Mouse (Mus musculus) embryo, embryonic 11 days (tissue): ENCODE data around the gene Akap1.
A peak's percentile ranks its signal among the peaks of the same experiment; 100 is the strongest.
"Not testable (repeated sequence)": the region's sequence is repeated elsewhere in the genome, so short reads cannot be mapped to it uniquely, and the experiment has no call there.

Experiments
- DNase-seq: peaks from one replicate; pipeline ENCODE4 v3.0.0-alpha.2; 2015

The Akap1 gene

GRCm38 (mm10) chr11:88864458-88865197 is at the start of gene Akap1:
Gene Akap1, minus strand, starts transcription at chr11:88864586.
- peak; percentile 98 for DNase-seq

- DNase-seq = no peak
These were observed 45.1 kb upstream of the Akap1 start for GRCm38 (mm10) chr11:88909388-88910036.

GRCm38 (mm10) chr11:88908557-88909211 is 44.3 kb upstream of the Akap1 start:
- DNase-seq = peak; percentile 63

DNA sequence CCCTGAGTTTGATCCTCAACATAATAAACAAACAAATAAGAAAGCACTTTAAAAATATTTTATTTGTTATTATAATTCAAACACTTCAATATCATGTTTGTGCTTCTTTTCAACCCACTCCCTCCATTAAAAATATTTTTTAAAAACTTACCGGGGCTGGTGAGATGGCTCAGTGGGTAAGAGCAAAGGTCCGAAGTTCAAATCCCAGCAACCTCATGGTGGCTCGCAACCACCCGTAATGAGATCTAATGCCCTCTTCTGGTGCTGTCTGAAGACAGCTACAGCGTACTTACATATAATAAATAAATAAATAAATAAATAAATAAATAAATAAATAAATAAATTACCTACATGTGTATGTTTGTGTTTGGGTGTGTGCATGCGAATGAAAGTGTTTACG is 43.5 kb upstream of the Akap1 start:
- DNase-seq = no peak

DNA sequence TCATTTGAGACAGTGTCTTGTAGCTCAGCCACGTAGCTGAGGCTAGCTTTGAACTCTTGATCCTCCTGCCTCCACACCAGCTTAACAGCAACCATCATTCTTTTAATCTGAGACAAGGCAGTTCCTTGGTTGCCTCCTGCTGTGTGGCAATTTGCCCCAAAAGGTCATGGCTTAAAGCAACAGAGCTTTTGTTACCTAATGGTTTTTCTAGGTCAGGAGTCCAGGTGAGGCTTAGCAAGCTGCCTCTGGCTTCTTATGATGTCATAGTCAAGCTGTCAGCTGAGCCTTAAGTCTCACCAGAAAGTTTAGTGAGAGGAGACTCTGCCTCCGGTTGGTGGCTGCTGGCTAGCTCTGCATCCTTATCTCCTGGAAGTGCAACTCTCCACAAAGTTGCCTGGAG is 41.2 kb upstream of the Akap1 start:
- DNase-seq = no peak

GRCm38 (mm10) chr11:88904080-88904479 is 39.7 kb upstream of the Akap1 start:
- DNase-seq = no peak

DNA sequence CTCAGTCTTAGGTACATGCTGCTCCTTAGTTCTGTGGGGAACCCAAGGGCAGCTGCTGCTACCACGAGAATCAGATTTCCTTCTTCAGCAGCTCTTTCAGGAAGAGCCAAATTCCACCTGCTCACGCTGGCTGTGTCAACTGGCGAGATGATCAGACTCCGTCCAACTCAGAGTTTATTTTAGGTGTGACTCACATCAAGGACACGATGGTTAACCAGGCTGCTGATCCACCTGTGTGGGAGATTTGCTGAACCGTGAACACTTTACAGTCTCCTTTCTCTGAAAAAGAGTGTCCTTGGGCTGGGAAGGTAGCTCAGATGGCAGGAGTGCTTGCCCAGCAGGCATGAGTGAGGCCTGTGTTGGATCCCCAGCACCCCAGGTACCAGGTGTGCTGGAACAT is 38.4 kb upstream of the Akap1 start:
- DNase-seq = no peak

DNA sequence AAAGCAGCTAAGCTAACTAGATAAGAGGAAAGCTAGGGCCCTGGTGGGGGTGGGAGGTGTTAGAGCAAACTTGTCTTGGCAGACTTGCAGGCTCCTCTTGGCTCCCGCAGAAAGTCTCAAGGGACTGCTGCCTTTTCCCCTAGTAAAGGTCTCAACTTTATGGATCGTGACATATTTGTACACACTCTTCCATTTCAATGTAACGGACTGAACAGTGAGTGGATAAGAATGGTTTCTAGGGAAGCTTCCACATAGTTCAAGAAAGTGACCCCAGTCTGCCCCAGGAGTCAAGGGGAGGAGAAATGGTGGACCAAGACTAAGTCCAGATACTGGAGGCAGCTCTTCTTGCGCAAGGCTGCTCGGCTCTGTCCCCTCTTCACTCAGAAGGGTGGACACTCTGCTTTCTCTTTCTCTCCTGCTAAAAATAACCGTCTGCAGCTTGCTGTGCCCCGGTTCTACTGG is 37.0 kb upstream of the Akap1 start:
- no peak for DNase-seq

- no peak for DNase-seq
These were observed 35.2 kb upstream of the Akap1 start for GRCm38 (mm10) chr11:88899561-88899960.

DNA sequence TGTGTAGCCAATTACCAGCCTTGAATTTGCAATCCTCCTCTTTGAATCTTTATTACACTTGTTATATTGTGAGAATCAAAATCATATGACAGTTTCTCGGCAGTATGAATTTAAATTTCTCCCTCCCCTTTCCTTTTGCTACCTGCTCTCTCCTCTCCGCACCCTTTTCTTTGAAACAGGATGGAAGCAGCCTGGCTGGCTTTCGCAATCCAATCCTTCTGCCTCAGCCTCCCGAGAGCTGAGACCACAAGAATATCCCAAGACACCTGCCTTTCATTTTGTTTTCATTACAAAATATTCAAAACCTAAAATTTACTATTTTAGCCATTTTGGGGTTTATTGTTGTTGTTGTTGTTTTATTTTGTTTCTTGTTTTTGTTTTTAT is 34.0 kb upstream of the Akap1 start:
- no peak for DNase-seq

DNA sequence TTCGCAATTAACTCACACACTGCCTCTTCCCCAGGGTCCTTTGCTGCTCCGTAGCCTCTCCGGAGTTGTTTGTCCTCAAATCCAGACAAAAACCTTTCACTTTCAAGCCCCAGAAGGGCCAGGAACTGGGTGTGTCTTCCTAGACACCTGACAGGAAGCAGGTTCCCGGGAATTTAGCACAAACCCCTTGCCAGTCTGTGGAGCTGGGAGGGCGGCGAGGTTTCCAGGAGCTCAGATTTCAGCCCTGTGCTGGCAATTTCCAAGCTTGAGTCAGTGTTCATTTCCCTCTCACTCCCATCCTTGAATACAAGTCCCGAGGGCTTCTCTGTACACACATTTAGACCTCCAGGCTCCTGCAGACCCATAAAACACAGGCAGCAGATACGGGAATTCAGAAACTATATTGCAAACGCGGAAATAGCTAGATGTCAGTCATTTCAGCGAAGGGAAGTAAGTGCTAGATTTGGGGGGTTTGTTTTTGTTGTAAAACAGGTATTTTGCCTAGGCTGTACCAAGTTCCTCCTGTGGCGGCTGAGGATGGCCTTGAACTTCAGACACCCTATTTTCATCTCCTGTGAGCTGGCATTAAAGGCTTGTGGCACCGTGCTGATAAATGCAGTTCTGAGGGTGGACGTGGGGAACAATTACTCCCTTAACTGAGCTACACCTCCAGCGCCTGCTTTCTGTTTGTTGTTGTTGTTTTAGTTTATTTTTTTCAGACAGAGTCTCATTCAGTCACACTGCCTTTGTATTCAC is 33.4 kb upstream of the Akap1 start:
- DNase-seq = peak; percentile 61

- not testable (repeated sequence) for DNase-seq
These were observed 31.4 kb upstream of the Akap1 start for GRCm38 (mm10) chr11:88895800-88896232.

DNA sequence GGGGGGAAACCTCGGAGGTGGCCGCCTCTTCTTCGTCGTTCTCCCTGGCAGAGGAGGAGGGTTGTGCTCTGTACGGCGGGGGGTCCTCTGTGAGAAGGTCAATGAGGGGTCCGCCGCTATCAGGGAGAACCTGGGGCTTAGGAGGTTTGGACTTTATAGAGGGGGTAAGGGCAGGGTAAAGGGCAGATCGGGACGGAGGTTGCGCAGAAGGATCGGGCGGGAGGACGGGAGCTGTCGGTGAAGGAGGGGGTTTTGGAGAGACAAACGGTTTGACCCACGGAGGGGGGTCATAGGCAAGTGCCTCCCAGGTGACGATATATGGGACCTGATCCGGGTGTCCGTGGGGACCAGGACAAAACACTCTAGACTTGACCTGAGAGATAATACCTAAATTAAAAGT is 30.8 kb upstream of the Akap1 start:
- not testable (repeated sequence) for DNase-seq

DNA sequence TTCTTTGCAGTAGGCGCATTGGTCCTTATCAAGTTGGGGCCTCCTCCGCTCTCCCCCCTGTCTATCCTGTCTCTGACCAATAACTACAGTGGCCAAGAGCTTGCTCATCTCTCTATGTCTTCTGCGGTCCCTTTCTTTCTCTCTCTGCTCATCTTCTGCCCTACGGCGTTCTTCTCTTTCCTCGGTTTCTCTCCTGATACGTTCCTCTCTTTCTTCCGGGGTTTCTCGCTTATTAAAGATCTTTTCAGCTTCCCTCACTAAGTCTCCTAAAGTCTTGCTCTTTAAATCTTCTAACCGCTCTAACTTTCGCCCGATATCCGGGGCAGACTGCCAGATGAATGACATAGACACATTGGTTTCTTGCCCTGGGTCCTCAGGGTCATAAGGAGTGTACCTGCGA is 29.9 kb upstream of the Akap1 start:
- not testable (repeated sequence) for DNase-seq

DNA sequence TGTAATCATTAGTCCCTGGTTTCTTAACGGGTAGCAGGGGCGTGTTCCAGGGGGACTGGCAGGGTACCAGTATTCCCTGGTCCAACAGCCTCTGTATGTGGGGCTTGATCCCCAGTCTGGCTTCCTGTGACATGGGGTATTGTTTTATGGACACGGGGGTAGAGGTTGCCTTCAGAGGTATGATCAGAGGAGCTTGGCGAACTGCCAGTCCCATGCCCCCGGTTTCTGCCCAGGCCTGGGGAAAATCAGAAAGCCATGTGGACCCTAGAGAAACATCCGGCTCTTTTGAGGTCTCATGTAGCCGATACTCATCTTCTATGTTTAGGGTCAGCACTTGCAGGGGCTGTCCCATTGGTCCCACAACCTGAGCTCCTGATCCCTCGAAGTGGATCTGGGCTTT is 29.1 kb upstream of the Akap1 start:
- DNase-seq = not testable (repeated sequence)

DNA sequence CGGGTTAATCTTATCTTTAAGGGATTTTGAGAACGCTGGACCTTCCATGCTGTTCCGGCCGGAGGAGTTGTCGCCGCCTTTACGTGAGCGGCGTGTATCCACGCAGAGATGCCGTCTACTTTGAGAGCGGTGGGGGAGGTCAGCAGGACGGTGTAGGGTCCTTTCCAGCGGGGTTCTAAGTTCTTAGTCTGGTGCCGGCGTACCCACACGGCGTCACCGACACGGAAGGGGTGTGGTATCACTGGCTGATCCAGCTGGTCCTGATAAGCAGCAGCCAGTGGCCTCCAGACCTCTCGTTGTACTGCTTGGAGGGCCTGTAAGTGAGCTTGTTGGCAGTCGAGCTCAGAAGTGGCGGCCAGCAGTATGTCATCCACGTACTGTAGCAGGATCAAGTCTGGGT is 28.4 kb upstream of the Akap1 start:
- not testable (repeated sequence) for DNase-seq

DNA sequence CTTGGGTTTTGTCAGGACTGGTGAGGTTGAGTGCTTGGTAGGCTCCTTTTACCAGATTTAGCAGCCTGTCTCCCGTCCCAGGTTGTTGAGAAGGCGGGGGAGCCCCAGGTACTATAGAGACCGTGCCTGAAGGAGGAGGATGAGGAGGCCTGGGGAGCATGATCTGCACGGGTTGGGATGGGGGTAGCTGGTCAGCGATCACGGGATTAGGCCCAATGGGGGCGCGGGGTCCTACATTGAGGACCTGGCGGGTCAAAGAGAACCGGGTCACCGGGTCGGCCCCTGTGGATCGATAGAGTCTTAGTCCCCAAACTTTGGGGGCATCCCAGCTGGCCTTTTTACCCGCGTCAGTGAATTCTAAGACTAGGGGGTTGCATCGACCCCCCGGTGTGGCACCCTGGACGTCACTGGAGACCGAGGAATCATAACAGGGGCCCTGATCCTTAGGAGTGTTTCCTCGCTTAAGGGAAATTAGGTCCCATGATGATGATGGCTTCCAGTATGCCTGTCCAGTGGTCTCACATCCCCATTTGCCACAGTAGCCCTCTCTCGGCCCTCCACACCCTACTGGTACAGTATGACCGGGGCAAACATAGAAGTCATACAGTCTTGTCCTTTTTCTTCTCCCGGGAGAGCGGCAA is 27.7 kb upstream of the Akap1 start:
- not testable (repeated sequence) for DNase-seq

GRCm38 (mm10) chr11:88891446-88891845 is 27.1 kb upstream of the Akap1 start:
- DNase-seq = not testable (repeated sequence)

DNA sequence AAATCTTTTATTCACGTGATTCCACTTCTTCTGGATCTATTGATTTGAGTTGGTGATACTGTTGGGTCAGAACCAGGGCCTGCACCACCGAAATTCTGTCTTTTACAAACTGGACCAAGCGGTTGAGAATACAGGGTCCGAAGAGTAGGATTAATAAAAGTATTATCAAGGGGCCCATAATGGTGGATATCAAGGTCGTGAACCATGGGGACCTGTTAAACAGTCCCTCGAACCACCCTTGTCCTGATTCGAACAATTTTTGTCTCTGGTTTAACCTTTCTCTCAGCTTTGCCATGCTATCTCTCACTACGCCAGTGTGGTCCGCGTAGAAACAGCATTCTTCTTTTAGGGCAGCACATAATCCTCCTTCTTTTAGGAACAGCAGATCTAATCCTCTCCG is 26.5 kb upstream of the Akap1 start:
- DNase-seq = not testable (repeated sequence)

- DNase-seq = no peak
These were observed 24.6 kb upstream of the Akap1 start for GRCm38 (mm10) chr11:88888996-88889395.

GRCm38 (mm10) chr11:88884376-88885065 is 20.1 kb upstream of the Akap1 start:
- no peak for DNase-seq

GRCm38 (mm10) chr11:88878011-88878410 is 13.6 kb upstream of the Akap1 start:
- DNase-seq = no peak
